Mouse (Mus musculus): ENCODE data around the gene Armc10. TPM values are rescaled to one million over a fixed set of nuclear protein-coding genes. Genes with fewer than 3 reads are reported as not detected.
A peak's percentile ranks its signal among the peaks of the same experiment; 100 is the strongest.
"Not testable (repeated sequence)": the region's sequence is repeated elsewhere in the genome, so short reads cannot be mapped to it uniquely, and the experiment has no call there.

Gene Armc10
- total RNA-seq, 2 experiments from 2014 or later: 14.6 to 15.3 TPM

- intact Hi-C loops (cut with DNase I): loop anchor here (1.0 to 2.0 kb wide), 2 partner anchors 32 to 55 kb away; no protein-coding TSS in a partner anchor
Observed at GRCm38 (mm10) chr5:21700934-21701333, 55.3 kb downstream of the Armc10 start.

DNA sequence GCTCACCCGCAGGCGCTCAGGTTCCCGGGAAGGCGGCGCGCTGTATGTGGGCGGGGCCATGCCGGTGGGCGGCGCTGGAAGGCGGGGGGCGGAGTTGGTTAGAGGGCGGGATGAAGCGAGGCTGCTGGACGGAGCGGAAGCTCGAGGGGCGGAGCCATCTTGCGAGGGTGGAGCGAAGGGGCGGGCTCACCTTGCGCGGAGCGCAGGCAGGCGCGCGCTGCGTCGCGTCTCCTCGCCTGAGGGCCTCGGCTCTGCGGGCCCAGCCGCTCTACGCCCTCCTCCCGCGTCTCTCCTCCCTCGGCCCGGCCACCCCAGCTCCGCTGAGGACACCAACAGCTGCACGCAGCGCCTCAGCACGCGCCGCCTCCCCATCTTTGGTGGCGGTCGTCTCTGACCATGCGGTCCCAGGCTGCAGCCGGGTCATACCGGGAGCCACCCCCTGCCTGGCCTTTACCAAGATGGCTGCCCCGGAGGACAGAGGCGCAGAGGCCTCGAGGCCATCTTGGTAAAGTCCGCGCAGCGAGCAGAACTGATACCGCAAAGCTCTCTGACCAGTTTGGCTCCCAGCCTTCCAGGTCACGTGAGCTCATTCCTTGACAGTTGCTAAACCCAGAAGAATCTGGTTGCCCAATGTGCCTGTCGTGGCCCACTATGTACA, 55.9 kb downstream of the Armc10 start, which contains the start of gene Napepld:
Gene Napepld, minus strand, starts transcription at position 46 of the 658 bp plus-strand sequence.
- DNase-seq: peak; percentile 99 to 100
- intact Hi-C loops (cut with DNase I): loop anchor here (1.0 to 2.0 kb wide), 2 partner anchors 31 to 55 kb away; no protein-coding TSS in a partner anchor

More at GRCm38 (mm10) chr5:21700934-21701333, 55.3 kb downstream of the Armc10 start:
- DNase-seq: no peak

DNA sequence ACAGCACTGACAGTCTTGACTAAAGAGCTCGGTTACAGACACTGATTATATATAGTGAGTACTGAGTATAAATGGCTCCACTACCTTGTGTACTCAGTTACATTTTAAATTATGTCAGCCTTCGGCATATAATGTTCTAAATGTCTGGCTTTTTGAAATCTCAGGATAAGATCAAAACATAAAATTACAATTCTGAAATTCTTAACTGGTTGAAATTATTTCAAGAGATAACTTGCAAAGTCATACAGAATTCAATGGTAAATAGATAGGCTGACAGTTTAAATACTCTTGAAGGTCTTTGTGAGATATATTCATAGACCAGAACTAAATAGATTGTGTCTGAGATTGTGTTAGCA, 56.4 kb downstream of the Armc10 start:
- intact Hi-C loops (cut with DNase I): no loop called here
- no peak for DNase-seq

GRCm38 (mm10) chr5:21702873-21703475, 57.4 kb downstream of the Armc10 start:
- intact Hi-C loops (cut with DNase I): no loop called here
- peak; percentile 32 to 34 for DNase-seq

DNA sequence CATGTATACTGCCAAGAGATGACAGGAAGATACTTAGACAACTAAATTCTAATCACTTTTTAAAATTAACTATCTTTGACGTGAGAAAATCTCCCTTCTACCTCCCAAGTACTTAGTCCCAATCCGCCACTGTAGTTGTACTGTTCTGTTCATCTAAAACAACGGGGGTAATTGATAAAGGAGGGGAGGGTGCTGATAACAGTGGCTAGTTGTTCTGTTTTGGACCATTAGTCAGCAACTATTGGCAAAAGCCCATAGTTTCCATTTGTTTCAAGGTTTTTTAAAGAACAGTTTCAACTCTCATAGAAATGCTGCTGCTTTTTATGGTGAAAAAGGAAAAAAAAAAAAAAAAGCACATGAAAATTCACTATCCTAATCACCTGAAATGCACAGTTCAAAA, 58.1 kb downstream of the Armc10 start:
- intact Hi-C loops (cut with DNase I): no loop called here

GRCm38 (mm10) chr5:21706546-21706945, 60.9 kb downstream of the Armc10 start:
- DNase-seq: no peak

More for the DNA sequence above, 58.1 kb downstream of the Armc10 start:
- no peak for DNase-seq

GRCm38 (mm10) chr5:21708011-21708410, 62.4 kb downstream of the Armc10 start:
- intact Hi-C loops (cut with DNase I); DNase-seq: not testable (repeated sequence)

More at GRCm38 (mm10) chr5:21706546-21706945, 60.9 kb downstream of the Armc10 start:
- intact Hi-C loops (cut with DNase I): no loop called here

Other genes starting within 250 kb of the Armc10 start
- 1 to 10 TPM; 2.7 to 3.4 TPM for gene Ccdc146, start 221.1 kb upstream of the Armc10 start, total RNA-seq (2021)
- 10 to 100 TPM; 10.7 to 12.3 TPM for gene Fam185a, start 220.9 kb upstream of the Armc10 start, total RNA-seq (2021)
- gene Lrrc17, start 102.3 kb upstream of the Armc10 start, total RNA-seq (2021): 10 to 100 TPM; 13.4 to 14.7 TPM
- gene Fbxl13, start 179 bp upstream of the Armc10 start, total RNA-seq (2021): under 1 TPM; 0.10 TPM
- 1 to 10 TPM; 5.4 to 5.7 TPM for gene Napepld, start 55.6 kb downstream of the Armc10 start, total RNA-seq (2021)
- gene Pmpcb, start 91.3 kb downstream of the Armc10 start, total RNA-seq (2021): 100 to 1,000 TPM; 224 TPM
- 10 to 100 TPM; 18.2 to 20.8 TPM for gene Dnajc2, start 139.4 kb downstream of the Armc10 start, total RNA-seq (2021)
- 100 to 1,000 TPM in 1 of 2 experiments, 10 to 100 TPM in 1; 98.9 to 101 TPM for gene Psmc2, start 139.5 kb downstream of the Armc10 start, total RNA-seq (2021)
- gene Slc26a5, start 219.8 kb downstream of the Armc10 start, total RNA-seq (2021): not detected